Mouse (Mus musculus) CD4-positive naive resting alpha-beta T cell, adult 76 days (primary cell): ENCODE results near the gene Gpatch3. TPM values are rescaled to one million over a fixed set of nuclear protein-coding genes. Genes with fewer than 3 reads are reported as not detected.

Experiments used
- total RNA-seq: library from RNA; stranded (reverse); gene quantifications from one replicate; pipeline ENCODE4 v1.2.4, GENCODE M21; 2023

The Gpatch3 gene
- 30.0 TPM for total RNA-seq

DNA sequence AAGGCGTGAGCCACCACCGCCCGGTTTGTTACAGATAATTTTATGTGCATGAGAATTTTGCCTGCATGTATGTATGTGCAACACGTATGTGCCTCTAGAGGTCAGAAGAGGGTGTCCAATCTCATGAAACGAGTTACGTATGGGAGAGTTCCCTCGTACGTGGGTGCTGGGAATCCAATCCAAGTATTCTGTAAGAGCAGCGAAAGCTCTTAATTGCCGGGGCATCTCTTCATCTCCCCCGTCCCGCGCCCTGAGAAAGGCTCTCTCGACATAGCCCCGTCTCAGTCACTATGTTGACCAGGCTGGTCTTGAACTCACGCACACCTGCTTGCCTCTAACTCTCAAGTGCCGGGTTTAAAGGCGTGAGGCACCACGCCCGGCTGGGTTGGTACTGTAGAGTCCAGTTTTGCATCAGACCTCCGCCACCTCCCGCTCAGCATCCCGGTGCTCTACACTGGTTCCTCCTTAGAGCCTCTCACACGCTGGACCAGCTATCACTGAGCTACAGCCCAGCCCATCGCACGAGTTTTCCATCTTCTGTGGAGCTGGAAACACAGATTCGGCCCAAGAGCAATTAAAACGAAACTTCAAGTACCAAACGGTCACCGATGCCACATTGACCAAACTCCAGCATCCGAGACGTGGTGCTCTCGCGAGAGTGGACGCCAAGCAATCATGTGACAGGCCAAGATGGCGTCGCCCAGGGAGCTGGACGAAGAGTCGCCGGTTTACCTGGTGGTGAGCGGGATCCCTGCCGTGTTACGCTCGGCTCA, at the start of gene Gpatch3:
Gpatch3 (plus strand) TSS at position 676 of the 773 bp plus-strand sequence.

DNA sequence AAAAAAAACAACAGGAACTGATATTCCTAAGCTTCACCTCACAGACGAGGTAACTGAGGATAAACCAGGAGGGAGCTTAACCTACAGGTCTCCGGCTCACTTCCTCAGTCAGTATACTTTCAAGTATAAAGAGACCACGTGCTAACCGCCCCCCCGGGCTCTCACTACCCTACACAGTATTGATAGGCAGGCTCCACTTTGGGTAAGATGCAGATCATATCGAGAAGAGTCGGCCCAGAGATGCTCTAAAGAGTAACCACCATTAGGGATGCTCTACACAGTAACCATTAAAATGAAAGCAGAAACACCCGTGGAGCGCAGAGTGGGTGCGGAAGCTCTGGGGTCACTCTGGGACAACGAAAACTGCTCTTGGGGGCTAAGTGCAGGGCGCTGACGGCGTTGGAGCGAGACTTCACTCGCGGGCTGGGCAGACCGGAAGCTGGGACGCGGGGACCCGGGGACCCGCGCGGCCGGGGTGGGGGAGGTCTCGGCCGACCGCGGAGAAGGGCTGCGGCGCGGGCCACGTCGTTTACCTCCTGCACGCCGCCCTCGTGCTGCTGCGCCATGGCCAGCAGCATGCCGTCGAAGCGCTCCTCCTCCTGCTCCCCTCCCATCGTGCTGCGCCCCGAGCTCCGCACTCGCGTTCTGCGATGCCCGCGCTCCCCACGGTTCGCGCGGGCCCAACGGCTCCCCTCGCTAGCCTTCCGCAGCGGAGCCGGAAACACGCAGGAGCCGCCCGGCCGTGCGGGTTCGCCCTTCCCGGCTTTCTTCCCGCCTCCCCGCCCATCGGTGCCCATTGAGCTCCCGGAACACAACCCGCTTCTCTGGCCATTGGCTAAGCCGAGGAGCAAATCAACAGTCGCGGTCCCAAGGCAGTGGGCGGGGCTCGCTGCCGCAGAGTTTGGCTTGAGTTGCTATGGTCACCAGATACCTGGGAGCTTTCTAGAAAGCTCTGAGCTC, 29.0 kb upstream of the Gpatch3 start, which contains the start of gene Nudc:
Nudc (minus strand) TSS at position 725 of the 960 bp plus-strand sequence.

DNA sequence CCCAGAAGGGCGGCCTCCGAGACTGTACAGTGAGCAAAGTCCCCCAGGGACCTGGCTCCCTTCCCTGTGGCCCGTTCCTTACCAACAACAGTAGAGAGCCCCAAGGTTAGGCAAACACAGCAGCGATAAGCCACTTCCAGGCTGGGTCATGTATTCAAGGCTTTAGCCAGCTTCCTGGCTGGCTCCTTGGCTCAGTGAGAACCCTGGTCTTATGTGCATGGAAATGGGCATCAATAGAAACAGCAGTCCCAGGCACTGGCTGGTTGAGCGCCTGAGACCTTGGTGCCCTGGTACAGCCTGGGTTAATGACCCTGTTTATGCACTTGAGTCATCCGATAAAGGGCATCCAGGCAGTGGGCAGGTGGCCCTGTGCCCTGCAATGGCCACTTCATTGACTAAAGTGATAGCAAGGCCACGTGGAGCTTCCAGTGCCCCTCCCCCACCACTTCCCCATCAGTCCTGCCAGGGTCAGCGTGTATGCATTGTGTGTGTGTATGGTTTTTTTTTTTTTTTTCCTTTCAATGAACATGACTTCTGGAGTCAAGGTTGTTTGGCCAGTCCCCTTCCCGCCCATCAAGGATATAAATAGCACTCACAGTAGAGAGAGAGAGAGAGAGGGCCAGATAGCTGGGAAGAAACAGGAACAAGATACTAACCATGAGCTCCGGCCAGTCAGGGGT, 21.6 kb upstream of the Gpatch3 start, which contains the start of gene Nr0b2:
Nr0b2 (plus strand) TSS at position 609 of the 680 bp plus-strand sequence.

DNA sequence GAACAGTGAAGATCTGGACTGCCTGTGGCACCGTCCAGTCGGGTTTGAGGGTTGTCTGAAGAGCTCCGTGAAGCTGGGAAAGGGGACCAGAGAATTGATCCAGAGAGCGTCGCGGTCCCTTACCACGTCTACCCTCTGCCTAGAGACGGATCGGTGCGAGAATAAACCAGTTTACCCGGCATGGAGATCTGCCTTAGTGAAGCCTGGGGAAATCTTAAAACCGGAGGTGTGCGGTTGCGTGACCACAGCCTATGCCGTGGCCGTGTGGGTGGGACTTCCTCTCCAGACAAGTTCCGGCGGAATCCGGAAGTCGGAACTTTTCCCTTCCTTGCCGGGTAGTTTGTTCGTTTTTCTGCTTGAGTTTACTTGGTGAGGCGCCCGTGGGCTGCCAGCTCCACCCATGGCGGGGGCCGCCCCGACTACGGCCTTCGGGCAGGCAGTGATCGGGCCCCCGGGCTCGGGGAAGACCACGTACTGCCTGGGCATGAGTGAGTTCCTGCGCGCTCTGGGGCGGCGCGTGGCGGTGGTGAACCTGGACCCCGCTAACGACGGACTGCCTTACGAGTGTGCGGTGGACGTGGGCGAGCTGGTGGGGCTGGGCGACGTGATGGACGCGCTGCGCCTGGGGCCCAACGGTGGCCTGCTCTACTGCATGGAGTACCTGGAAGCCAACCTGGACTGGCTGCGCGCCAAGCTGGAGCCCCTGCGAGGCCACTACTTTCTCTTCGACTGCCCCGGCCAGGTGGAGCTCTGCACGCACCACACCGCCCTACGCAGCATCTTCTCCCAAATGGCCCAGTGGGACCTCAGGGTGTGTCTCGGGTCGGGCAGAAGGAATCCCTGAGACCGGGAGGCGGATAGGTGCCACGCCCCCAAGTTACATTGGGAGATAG, 9.8 kb downstream of the Gpatch3 start, which contains the start of gene Gpn2:
Gpn2 (plus strand) TSS at position 304 of the 893 bp plus-strand sequence.

DNA sequence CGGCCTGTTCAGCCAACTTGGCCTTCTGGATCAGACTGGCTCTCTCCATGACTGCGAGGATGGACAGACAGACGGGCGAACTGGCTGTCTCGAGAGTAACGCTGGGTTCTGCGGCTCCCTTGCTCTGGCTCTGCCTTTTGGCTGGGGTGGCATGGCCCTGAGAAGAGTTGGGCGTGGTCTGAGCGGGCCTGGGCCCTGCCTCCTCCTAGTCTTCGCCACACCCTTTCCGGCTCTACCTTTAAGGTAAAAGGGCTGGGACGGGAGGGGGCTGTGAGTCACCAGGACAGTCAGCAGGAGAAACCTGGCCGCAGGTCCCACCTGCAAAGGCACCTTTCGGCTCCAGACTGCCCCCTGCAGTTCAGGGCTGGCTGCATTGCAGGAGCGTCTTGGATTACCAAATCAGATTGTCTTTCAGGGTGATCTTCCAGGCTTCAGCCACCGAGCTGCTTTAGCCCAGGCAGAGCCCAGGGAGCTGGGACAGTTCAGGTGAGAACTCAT, 27.2 kb downstream of the Gpatch3 start, which contains the start of gene Sfn:
Sfn (minus strand) TSS at position 448 of the 498 bp plus-strand sequence.

Other genes starting within 250 kb of the Gpatch3 start
- gene Wdtc1, start 221.3 kb upstream of the Gpatch3 start, total RNA-seq: 32.1 TPM
- 49.9 TPM for gene Slc9a1, start 205.0 kb upstream of the Gpatch3 start, total RNA-seq
- not detected for gene Tent5b, start 94.6 kb upstream of the Gpatch3 start, total RNA-seq
- 0.91 TPM for gene Trnp1, start 76.2 kb upstream of the Gpatch3 start, total RNA-seq
- 0.53 TPM for gene Kdf1, start 55.8 kb upstream of the Gpatch3 start, total RNA-seq
- 77.9 TPM for gene Nudc, start 28.7 kb upstream of the Gpatch3 start, total RNA-seq
- not detected for gene Nr0b2, start 21.4 kb upstream of the Gpatch3 start, total RNA-seq
- 21.9 TPM for gene Gpn2, start 9.6 kb downstream of the Gpatch3 start, total RNA-seq
- gene Sfn, start 27.4 kb downstream of the Gpatch3 start, total RNA-seq: 60.9 TPM
- 240 TPM for gene Zdhhc18, start 75.4 kb downstream of the Gpatch3 start, total RNA-seq
- 13.4 TPM for gene Pigv, start 97.9 kb downstream of the Gpatch3 start, total RNA-seq
- gene Arid1a, start 182.0 kb downstream of the Gpatch3 start, total RNA-seq: 304 TPM